Mouse (Mus musculus) bone marrow macrophage, adult 2 months (primary cell): ENCODE results near the gene Cbarp.

Experiments used
- CTCF ChIP-seq: IDR thresholded peaks from 2 replicates; pipeline ENCODE4 v1.5.1; 2012; ENCODE audit warnings: low read depth, mild to moderate bottlenecking, low read length, moderate library complexity
- POLR2A ChIP-seq: IDR thresholded peaks from 2 replicates; pipeline ENCODE4 v1.6.1; 2012; ENCODE audit warnings: mild to moderate bottlenecking, low read depth, low read length, borderline replicate concordance

DNA sequence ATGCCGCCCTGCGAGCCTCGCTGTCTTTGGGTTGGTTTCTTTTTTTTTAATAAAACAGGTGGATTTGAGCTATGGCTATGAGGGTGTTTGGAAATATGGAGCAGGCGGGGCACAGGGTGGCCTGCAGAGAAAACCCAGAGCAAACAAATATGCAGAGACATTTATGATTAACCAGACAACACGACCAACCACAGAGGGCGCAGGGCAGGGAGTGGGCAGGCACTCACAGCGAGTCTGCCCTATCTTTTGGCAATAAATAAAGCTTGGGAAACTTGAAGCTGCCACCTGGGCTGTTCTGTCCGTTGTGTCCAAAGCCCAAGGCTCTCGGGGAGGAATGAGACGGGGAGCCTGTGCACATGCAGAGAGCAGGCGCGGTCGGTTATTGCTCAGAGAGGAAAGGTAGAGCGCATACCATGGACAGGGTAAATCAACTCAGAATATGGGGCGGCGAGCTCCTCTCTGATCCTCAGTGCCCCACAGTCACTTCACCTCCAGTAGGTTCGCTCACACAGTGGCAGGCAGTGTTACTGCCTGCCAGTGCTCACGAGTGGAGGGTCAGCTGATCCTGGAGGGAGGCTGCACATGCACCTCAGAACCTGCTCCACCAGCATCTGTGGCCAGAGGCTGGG, 10.1 kb downstream of the Cbarp start:
- TF ChIP-seq CTCF = no peak
- no peak for TF ChIP-seq POLR2A
